Mouse (Mus musculus) layer of hippocampus, adult 2 months (tissue): Measurements from ENCODE around the gene Shd. TPM values are rescaled to one million over a fixed set of nuclear protein-coding genes. Genes with fewer than 3 reads are reported as not detected.

Source experiments
- DNase-seq, 2 experiments: peaks; one replicate each; pipeline ENCODE4 v3.0.0; 2022; ENCODE audit warnings: low spot score in 2 of 2
- H3K27ac ChIP-seq: fragments of 200-600 bp; 2 replicates; pipeline ENCODE4 v1.8.1; 2022
- H3K4me3 ChIP-seq: fragments of 200-600 bp; 2 replicates; pipeline ENCODE4 v1.8.1; 2022; ENCODE audit warnings: mild to moderate bottlenecking
- CTCF ChIP-seq: fragments of 200-600 bp; conservative IDR thresholded peaks from 2 replicates; pipeline ENCODE4 v1.8.1; 2022; ENCODE audit warnings: antibody characterized with exemption, mild to moderate bottlenecking, moderate library complexity
- total RNA-seq, 2 experiments: library from RNA; stranded (reverse); gene quantifications; 2 replicates each; pipeline ENCODE4 v1.2.3; 2021

Gene Shd
- total RNA-seq, 2 experiments from 2014 or later, result 23.7 to 28.4 TPM

DNA sequence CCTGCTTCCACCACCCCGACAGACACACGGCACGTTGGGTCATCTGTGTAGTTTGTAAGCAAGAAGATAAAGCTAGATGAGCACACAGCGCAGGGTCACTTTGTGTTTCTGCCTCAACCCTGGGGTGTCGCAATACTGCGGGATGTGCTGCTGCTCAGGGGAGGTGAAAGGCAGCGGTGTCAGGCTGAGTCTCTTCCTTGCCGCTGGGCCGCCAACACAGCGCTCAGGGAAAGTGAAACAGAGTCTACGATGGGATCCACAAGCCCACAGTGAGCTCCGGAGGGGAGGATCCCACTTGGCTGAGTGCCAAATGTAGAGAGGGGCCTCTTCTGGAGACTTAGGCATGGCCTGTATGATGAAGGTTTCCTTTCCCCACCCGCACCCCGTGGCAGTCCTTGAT is 7.1 kb upstream of the Shd start:
- H3K4me3 ChIP-seq, result no peak overlapping the region
- DNase-seq, result no peak
- no peak for TF ChIP-seq CTCF
- H3K27ac ChIP-seq, result no peak overlapping the region

DNA sequence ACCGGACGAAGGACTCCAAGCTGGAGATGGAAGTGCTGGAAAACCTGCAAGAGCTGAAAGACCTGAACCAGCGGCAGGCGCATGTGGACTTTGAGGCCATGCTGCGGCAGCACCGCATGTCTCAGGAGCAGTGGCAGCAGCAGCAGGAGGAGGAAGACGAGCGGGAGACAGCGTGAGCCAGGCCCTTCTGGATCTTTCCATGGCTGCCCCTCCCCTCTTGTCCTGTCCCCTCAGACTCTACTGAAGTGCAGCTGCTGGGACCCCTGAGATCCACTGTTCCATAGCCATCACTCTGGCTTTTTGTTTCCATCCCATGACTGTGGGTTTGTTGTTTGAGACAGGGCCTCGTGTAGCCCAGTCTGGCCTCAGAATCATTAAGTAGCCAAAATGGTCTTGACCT is 5.8 kb upstream of the Shd start:
- no peak overlapping the region for H3K27ac ChIP-seq
- no peak for TF ChIP-seq CTCF
- no peak overlapping the region for H3K4me3 ChIP-seq
- no peak for DNase-seq

DNA sequence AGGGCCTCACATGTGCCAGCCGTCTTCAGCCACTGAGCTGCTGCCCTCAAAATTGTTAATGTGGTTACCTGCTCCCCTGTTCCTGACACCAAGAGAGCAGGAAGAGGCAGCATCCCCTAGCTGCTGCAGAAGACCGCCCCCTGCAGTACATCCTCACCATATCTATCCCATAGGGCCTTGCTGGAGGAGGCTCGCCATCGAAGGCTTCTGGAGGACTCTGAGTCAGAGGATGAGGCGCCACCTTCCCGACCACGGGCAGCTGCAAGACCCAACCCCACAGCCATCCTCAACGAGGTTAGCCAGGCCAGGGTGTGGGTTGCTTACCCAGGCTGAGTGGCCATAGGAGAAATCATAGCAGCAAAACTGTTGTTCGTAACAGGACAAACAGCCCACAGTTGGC is 5.3 kb upstream of the Shd start:
- Histone ChIP-seq H3K27ac (no peak overlapping the region), H3K4me3 (no peak overlapping the region)
- no peak for TF ChIP-seq CTCF
- DNase-seq, result no peak

DNA sequence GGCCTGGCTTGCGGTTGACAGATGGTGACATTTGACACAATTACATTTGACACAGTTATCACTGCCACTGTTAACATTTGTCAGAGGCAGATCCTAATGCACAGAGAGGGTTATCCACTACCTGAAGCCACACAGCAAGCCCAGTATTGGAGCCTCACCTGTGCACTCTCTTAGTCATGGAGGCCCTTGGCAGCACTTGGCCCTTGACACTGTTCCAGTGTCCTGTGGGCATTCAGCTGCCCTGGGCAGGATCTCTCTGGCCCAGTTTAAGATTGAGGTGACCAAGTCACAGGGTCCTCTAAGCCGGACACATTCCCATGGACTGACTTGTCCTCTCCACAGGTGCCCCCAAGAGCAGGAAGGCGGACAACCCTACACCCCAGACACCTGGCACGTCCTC is 3.1 kb upstream of the Shd start:
- TF ChIP-seq CTCF, result no peak
- Histone ChIP-seq H3K27ac (no peak overlapping the region), H3K4me3 (no peak overlapping the region)
- DNase-seq, result no peak

DNA sequence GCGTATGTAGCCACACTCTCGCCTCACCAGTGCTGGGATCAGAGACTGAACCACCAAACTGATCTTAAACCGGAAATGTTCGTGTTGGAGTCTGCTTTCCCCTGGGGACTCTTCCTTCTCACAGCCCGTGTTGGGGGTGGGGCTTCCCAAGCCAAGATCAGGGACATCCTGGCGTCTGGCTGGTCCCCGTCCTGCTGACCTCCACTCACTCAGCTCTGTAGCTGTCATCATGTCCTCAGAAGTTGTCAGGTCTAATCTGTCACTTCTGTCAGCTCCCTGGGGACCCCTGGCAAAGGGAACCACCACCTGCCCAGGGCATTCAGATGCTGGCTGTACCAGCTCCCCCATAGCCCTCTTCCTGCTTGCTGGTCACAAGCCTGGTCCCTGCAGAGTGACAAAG is 2.1 kb upstream of the Shd start:
- DNase-seq, result no peak
- TF ChIP-seq CTCF, result no peak
- no peak overlapping the region for H3K27ac ChIP-seq
- no peak overlapping the region for H3K4me3 ChIP-seq

DNA sequence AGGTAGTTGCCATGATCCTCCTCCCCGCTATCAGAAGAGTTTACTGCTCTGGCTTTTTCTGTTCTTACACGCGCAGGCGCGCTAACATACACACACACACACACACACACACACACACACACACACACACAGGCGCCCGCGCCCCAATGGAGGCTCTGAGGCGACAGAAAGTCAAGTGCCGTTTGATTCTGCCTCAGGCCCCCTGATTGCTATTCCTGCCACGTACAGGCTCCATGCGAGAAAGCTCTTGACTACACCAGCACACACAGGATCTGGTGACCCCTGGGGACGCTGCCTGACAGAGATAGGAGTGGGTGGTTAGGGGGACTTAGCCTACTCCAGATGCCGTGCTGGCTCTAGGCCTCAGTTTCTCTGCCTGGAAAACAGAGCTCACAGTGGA is 707 bp upstream of the Shd start:
- Histone ChIP-seq H3K4me3 (no peak overlapping the region), H3K27ac (peak overlapping the region; percentile 36; the same call in 1 of the 2 replicates)
- no peak for TF ChIP-seq CTCF
- DNase-seq, result no peak

DNA sequence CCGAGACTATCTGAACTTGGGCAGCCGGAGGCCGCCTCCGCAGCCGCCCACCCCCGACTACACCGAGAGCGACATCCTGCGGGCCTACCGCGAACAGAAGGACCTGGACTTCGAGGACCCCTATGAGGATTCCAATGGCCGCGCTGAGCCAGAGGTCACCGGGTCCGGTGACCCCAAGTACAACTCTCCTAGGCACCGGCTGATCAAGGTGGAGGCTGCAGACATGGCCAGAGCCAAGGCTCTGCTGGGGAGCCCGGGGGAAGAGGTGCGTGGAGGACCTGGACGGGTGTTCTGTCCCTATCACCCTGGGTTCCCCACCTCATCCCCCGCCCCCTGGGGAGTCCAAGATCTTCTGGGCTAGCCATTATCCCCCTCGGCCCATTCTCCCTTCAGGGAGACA is 1.2 kb downstream of the Shd start:
- Histone ChIP-seq H3K27ac (no peak overlapping the region), H3K4me3 (peak overlapping the region; percentile 66; the same call in 1 of the 2 replicates)
- TF ChIP-seq CTCF, result no peak
- DNase-seq, result no peak

DNA sequence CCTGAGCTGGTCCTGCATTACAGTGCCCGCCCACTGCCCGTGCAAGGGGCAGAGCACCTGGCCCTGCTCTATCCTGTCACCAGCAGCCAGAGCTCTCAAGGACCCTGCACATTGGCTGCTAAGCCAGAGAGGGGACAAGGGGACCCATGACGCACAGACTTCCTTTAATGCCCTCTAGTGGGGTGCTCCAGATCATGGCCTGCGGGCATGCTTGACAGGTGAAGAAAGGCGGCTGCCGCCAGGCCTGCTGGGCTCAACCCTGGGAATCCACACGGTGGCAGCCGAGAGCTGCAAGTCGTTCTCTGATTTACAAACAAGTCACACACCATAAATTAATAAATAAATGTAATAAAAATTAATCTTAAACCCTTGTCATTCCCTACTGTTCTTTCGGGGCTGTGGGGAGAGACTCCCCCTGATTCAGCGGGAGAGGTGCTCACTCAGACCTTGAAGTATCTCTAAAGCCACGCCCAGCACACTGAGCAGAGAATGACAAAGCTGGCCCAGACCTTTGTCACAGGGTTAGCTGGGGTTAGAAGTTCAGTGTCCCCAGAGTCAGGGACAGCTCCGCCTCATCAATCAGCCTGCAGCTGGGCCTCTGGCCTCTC is 6.1 kb downstream of the Shd start:
- Histone ChIP-seq H3K27ac (no peak overlapping the region), H3K4me3 (no peak overlapping the region)
- TF ChIP-seq CTCF, result peak; percentile 93
- DNase-seq, result peak; percentile 70 to 81

DNA sequence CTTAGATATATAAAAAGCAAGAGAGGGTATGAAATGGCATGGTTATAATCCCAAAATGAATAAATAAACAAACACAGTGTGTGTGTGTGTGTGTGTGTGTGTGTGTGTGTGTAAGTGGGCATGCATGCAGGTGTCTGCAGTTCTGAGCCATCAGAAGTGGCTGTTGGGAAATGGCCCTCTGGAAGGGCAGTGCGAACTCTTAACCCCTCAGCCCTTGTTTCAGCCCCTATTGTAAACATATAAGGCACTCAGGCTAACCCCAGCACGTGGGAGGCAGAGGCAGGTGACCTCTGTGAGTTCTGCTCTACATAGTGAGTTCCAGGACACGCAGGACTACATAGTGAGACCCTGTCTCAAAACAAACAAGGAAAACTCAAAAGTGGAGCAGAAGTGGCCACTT is 7.0 kb downstream of the Shd start:
- DNase-seq, result no peak
- no peak for TF ChIP-seq CTCF
- Histone ChIP-seq H3K27ac (no peak overlapping the region), H3K4me3 (no peak overlapping the region)

DNA sequence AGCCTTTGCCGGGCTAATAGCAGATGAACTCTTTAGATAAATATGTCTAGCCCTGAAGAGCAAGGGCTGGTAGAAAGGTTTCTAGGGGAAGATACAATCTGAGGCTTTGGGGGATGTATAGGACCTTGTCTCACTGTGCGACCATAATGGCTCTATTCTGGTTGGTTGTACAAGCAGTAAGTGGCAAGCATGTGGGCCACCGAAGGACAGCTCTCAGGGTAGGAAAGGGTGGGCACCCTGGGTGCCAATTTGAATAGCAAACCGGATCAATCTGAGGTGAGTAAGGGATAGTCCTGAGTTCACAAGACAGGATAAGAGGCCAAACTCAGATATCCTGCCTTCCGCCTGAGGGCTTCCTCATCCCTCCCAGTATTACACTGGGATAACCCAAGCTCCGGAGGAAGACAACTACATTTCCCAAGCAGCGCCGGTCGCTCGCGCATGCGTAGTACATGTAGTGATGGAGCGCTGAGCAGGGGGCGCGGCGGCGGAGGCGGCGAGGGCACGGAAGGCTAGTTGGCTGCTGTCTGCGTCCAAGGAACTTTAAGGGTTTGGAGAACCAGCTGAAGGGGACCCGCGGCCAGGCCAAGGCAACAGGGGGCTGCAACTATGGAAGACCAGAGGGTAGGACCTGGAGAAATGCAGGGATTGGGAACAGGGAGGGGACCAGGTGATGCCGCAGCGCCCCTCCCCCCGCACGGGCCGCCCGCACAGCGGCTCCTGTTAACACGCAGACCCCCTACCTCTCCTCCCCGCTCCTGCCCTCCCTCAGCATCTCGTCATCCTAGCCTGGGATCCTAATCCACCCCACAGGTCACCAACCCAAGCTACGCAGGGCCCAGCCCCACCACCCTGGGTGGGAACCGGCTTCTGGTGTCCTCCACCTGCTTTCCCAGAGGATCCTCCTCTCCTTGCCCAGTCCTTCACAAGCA is 16.0 kb downstream of the Shd start, which contains the start of gene Fsd1:
TSS of gene Fsd1 (plus strand) at position 480 of the 932 bp plus-strand sequence.
- DNase-seq, result peak; percentile 82 to 83
- Histone ChIP-seq H3K4me3 (peak within 1 kb of the TSS; percentile 82), H3K27ac (peak within 1 kb of the TSS; percentile 82)
- 0 out of 2 replicates have a peak, but pooled peaks have one; percentile 8 for TF ChIP-seq CTCF

DNA sequence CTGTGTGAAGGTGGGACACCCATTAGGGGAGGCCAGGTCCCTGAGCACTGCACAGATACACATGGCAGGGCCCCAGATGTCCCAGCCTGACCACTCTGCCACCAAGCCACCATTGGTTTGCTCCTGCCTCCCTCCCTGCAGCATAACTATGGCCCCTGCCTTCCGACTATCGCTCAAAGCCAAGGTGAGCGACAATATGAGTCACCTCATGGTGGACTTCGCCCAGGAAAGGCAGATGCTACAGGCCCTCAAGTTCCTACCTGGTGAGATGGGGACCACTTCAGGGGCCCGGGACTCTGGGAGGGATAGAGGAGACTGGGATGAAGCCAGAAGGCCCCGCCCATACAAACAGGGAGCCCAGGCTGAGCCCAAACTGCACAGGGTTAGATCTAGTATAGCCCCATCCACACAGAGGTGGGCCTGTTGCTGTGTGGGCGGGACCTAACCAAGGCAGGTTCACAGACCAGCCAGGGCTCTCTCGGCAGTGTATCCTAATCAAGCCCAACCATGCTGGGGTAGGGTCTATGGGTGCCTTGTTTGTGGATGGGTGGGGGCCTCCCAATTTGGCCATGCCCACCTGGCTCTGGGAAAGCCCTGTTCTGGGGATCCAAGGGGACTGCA is 20.1 kb downstream of the Shd start:
- H3K27ac ChIP-seq, result no peak overlapping the region
- TF ChIP-seq CTCF, result no peak
- no peak for DNase-seq
- no peak overlapping the region for H3K4me3 ChIP-seq

DNA sequence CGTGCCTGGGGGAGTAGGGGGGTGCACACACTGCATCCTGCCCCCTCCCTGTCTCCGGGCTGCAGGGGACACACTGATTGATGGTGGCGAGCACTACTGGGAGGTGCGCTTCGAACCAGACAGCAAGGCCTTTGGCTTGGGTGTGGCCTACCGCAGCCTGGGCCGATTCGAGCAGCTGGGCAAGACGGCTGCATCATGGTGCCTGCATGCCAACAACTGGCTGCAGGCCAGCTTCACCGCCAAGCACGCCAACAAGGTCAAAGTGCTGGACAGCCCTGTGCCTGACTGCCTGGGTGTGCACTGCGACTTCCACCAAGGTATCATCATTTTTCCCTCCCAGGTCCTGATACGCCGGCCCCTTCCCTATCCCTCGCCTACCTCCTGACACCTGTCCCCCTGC is 25.7 kb downstream of the Shd start:
- no peak for TF ChIP-seq CTCF
- no peak for DNase-seq
- H3K27ac ChIP-seq, result no peak overlapping the region

DNA sequence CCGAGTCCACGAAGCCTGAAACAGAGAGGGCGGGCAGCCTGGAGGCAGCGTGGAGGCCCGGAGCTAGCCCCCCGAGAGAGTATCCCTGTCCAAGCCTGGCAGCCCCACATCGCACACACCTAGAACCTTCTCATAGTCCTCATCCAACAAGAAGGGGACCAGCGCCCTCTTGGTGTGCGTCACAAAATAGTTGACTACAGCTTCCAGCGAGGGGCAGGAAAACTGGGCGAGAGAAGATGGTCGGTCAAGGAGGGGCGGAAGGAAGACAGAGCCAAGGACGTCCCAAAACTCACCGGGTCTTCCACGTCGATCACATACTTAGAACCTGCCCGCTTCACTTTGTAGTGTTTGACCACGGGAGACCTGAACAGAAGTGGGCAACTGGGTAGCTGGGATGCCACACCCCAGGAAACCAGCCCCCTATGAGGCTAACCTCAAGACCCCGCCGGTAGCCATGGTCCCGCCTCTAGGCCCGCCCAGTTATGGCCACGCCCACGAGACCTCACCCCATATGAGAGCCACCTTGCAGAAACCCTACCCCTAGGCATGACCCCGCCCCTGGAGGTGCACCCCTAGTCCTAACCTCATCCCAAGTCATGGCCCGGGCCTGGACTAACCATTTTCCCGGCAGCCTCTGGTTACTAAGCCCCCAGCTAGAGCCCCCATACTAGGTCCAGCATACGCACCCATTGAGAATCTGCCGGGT is 29.7 kb downstream of the Shd start:
- peak; percentile 19; the same call in 1 of the 2 replicates for TF ChIP-seq CTCF
- H3K27ac ChIP-seq, result no peak overlapping the region
- H3K4me3 ChIP-seq, result no peak overlapping the region
- DNase-seq, result no peak

More for the DNA sequence above, 25.7 kb downstream of the Shd start:
- no peak overlapping the region for H3K4me3 ChIP-seq
